Mouse (Mus musculus) gastrocnemius, adult 8-10 months (tissue): ENCODE results near the gene 4930523C07Rik. TPM values are rescaled to one million over a fixed set of nuclear protein-coding genes. Genes with fewer than 3 reads are reported as not detected.
A peak's percentile ranks its signal among the peaks of the same experiment; 100 is the strongest.

Source experiments
- DNase-seq, 2 experiments: peaks; one replicate each; pipeline ENCODE4 v3.0.0; 2022; ENCODE audit warnings: low spot score in 2 of 2
- total RNA-seq, 4 experiments: library from RNA; stranded (reverse); gene quantifications; 2 replicates each; pipeline ENCODE4 v1.2.4; 2022

4930523C07Rik gene
- 1 to 10 TPM; 2.5 to 5.5 (median 3.1) TPM for total RNA-seq

DNA sequence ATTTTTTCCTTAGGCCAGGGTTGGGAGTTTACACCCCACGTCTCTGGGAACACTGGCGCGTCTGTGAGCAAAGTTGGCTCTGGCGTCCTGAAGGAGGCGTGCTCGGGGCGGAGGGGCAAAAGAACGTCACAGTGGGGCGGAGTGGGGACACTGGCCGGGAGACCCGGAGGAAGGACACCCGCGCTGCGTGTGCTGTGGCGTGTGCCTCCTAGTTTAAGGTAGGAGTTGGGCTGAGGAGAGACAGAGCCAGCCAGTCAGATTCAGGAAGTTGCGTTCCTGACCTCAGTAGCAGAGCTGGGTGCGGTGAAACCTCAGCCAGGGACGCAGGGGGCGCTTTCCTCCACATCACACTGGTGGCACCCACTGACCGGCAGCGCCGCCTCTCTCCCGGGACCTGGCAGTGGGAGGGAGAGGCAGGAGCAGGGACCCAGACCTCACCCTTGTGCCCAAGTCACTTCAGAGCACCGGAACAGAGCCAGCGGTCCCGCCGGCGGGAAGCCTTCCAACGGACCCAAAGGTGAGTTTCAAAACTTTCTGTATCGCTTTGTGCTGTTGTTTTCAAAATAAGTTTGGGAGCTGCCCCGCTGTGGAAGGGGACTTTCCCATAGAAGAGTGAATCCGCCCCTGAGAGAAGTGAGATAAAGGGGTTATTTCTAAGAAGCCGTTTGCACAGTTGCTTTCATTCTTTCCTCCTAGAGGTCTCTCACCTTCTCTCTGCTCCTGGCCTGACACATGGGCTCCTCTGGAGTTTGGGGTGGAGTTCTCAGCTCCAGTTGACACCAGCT, at the start of gene 4930523C07Rik:
4930523C07Rik (plus strand) TSS at position 146 of the 785 bp plus-strand sequence.
- peak; percentile 41 to 49 for DNase-seq

GRCm38 (mm10) chr1:159997329-159997728, 46.9 kb upstream of the 4930523C07Rik start:
- DNase-seq, result no peak

DNA sequence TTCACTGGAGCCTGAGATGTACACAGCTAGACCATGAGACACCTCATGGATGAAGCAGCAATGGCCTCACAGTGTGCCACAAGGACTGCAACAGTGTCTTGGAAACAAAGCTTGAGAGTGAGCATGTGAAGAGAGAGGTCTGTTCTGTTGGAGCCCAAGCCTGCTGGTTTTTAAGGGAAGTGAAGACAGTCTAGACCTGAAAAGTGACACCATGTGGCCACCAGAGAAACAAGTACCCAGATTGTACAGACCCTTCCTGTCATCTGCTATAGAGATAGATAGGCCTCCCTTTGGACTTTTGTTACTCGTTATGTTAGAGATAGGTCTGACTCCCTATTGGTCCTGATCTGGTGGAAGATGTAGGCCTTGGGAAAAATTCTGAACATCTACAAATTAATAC, 45.8 kb upstream of the 4930523C07Rik start:
- DNase-seq, result no peak

DNA sequence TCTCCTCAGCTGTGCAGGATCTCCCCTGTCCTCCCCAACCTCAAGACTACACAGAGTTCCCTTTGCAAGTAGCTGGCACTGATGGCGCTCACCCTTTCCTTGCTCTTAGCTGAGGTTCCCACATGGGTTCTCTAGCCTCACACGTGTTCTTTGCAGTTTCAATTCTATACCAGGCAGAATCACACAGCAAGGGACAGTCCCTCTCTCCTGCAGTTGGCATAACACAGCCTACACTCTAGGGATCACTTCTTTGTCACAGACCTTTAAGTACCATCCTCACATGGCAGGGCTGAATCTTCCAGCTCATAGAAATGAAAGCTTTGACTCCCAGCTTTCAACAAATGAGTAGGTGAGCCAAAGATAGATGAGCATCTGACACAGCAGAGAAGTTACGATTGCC, 45.0 kb upstream of the 4930523C07Rik start:
- no peak for DNase-seq

- DNase-seq, result no peak
These were observed 38.9 kb upstream of the 4930523C07Rik start for GRCm38 (mm10) chr1:160005319-160005718.

DNA sequence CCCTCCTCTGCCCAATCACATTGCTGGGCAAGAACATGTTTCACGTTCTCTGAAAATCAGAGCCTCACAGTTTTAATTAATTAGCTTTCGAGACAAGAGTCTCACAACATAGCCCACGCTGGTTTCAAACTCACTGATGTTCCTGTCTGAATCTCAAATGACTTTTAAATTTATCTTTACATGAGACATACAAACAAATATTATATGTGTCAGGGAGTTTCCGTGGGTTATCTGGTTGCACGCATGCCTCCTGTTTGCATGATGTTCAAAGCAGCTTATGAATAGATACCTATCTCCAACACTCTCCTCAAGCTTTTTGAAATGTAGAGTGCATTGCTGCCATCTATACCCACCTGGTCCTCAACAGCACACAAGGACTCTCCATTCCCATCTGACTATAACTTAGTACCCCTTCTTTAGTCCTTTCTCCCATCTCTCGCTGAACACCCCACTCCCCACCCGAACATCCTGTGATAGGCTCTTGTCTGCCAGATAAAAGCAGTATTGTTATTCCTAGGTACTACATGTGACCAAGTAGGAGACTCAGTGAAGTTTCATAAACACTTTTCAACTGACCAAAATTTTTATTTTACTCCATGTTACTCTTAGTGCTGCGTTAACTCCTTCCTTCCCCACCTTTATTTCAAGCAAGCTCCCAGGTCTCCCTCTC, 37.1 kb upstream of the 4930523C07Rik start:
- DNase-seq, result no peak

GRCm38 (mm10) chr1:160013042-160013441, 31.1 kb upstream of the 4930523C07Rik start:
- no peak for DNase-seq

GRCm38 (mm10) chr1:160024339-160024980, 19.7 kb upstream of the 4930523C07Rik start:
- no peak for DNase-seq

GRCm38 (mm10) chr1:160025146-160025894, 18.9 kb upstream of the 4930523C07Rik start:
- DNase-seq, result no peak

- no peak for DNase-seq
These were observed 18.3 kb upstream of the 4930523C07Rik start for GRCm38 (mm10) chr1:160025895-160026255.

GRCm38 (mm10) chr1:160027939-160028338, 16.2 kb upstream of the 4930523C07Rik start:
- DNase-seq, result no peak

DNA sequence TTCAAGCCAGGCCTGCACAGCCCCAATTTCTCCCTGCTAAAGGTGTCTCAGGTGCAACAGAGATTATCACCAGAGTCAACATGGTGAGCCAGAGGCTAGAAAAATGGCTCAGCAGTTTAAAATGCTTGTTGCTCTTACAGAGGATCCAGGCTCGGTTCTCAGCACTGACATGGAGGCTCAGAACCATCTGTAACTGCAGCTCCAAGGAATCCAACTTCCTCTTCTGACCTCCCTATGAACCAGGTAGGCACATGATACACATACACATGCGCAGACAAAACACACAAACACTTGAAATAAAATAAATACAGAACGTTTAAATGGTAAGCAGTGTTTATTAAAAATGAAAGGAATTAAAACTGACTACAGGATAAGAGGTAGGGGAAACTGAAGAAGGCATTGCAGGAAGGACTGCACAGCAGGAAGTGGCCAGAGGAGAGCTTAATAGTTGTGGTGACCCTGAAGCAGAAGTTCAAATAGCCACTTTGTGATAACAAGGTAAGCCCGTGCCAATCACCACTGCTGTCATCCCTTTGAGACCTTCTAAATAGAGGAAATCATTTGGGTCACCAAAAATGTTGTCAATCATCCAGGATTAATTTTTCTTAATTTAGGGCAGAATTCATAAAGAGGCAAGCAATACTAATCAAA, 10.1 kb upstream of the 4930523C07Rik start:
- DNase-seq, result no peak

- no peak for DNase-seq
These were observed 8.6 kb upstream of the 4930523C07Rik start for GRCm38 (mm10) chr1:160035561-160035960.

DNA sequence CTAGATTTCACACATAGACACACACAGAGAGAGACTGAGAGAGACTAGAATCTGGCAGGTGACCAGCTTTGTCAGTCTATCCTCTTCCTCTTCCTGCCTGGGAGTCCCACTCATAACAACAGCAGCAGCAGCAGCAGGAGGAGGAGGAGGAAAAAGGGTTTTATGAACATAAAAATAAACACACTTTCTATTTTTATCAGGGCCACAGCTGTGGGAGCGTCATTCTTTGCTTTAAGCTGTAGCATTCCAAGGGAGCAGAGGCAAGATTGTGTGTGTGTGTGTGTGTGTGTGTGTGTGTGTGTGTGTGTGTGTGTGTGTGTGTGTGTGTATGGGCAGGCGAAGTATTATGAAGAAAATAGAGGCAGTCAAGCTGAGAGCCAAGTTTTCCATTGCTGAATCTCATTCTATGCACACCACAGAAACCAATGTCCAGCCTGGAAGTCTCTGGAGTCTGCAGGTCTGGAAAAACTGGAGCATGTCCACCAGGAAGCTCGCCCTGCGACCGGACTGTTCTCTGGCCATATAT, 7.1 kb upstream of the 4930523C07Rik start:
- no peak for DNase-seq

DNA sequence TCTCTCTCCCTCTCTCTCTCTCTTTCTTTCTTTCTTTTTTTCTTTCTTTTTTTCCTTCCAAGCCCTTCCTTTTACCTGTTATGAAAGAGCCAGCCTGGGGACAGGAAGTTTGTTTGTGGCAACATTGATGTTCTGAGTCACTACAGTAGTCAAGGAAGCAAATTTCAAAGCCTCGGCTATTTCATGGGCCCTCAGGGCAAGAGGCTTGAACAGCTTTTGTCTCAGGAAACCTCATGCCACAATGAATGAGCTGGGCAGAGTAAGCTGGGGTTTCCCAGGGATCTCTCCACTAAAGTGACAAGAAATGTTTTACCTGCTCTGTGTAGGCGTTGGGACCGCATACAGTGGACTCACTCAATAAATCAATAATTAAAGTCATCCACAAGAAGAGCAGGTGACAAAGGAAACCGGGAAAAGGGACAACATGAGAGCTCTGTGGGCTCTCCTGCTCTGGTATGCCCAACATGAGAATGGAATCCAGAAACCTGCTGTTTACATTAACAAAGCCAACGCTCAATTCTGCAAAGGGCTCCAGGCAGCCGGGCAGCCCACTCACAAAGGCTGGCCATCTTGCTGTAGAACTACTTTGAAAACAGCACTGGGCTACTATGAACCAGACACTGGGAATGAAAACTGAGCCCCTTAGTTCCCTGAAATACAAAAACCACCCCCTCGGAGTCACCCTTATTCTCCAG, 4.1 kb upstream of the 4930523C07Rik start:
- no peak for DNase-seq

DNA sequence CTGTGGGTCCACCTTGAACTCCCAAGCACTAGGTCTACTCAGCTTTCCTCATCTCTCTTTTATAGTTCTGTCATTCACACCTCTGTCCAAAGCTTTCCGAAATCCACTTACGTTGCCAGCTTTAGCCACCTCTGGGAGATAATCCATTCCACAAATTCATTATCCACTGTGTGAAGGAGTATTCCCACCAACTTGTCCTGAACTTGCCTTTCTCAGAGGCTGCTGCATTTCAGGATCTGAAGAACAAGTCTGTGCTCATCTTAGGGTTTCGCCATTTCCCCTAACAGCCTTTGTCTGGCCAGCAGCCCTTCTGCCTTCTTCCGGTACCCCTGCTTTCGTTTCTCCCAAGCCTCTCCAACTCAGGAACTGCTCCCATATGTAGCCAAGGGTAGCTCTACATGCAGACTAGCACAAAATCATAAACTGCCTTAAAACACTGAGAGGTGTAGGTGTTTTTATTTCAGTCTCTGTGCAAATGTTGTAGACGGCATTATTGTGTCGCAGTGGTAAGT, 2.9 kb upstream of the 4930523C07Rik start:
- no peak for DNase-seq

- no peak for DNase-seq
These were observed 1.8 kb upstream of the 4930523C07Rik start for GRCm38 (mm10) chr1:160042351-160042750.

GRCm38 (mm10) chr1:160043271-160043975, 759 bp upstream of the 4930523C07Rik start:
- no peak for DNase-seq

DNA sequence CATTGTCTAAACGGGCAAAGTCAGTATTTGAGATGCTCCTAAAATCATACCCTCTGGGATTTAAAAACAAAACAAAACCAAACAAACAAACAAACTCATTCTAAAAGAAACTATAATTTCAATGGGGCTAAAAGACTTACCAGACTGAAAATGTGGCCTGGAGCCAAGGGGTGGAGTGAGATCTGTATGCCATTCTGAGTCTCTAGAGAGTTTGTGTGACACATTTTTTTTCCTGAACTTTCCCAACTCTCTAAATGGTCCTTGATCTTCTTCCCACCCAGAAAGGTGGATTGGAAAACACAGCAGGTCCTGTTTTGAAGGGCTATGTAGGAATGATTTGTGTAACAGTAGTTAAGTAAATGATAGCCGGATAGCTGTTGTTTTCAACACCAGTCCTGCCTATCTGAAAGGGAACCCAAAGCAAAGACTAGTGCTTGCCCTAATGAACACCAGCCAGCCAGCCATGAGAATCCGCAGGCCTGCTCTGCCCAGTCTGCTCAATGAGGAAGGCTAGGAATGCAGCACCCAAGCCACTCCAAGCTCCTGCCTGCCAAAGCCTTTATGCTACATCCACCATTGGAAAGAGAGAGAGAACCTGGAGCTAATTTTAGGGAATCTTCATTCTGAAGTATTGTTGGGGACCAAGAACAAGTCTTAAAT, 1.0 kb downstream of the 4930523C07Rik start:
- DNase-seq, result no peak
